Mouse (Mus musculus): ENCODE data around the gene Efhb.

Efhb gene

DNA sequence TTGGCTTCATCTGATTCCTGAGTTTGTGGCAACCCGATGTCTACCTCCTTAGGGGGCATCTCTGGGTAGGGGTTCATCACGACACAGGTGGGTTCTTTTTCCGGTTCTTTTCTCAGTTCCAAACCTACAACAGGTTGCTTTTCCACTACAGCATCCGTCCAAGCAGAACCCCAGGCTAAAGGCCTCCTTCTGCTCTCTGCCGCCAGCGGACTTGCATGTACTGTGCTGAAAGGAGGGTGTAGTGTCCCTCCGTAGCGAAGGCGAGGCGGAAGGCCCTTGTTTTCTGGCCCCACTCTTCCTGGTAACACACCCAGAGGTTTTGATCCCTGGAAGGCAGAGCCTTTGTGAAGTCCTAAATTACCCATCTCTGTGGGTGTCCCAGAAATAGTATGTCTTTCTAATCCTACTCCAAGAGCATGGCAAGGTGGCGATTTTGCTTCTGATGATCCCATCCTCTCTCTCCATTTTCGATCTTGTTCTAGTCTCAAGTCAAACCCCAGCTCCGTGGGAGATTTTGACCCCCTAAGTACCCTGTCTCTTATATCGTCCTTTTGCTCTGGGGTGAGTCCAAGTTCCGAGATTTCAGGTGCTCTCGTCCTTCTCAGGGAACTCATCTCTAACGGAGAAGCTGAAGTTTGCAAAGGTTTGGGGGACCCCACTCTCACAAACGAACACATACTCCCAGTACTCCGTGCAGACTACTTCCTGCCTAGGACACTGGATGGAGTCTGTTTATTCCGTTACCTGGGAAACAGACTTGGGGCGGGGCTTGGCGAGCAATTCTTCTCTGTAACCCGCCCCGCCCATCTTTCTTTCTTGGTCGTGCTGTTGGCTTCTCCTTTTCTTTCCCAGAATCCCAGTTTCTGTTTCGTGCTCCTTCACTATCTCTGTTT lies at the start of gene Efhb:
Gene Efhb, minus strand, starts transcription at position 719 of the 893 bp plus-strand sequence.
- peak; percentile 74 for DNase-seq (ENCODE audit: low read depth)

DNA sequence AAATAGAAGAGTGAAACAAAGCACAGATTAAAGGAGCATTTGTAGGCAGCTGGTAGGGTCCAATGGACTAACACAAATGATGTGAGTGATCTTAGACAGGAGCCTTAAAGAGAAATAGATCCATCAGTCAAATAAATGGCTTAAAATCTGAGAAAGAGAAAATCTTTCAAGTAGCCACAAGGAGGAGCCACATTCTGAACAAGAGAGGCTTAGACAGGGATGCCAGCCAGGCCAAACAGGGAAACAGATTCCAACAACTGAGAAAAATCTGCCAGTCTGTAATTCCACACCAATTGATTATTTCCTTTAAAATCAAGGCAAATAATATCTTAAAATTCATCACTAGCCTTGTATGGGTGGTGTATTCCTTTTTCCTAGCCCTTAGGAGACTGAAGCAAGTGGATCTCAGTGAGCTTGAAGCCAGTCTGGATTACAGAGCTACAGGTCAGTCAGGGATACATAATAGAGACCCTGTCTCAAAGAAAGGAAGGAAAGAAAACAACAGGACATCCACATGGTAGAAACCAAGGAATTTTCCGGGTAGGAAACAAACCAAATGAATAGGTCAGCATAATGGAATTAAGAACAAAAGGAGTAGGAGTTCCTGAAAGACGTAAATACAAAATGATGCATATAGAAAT lies 49.3 kb upstream of the Efhb start:
- DNase-seq (ENCODE audit: low read depth) = peak; percentile 9

DNA sequence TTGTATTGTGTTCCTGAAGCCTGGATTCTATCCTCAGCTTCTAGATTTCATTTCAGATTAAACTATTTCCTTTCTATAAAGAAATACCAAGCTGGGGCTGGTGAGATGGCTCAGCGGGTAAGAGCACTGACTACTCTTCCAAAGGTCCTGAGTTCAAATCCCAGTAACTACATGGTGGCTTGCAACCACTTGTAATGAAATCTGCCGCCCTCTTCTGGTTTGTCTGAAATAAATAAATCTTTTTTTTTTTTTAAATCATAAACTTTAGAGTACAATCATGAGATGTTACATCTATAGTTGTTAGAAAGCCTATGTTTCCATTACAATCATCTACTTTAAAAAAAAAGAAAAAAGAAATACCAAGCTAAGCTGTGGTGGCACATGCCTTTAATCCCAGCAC lies 39.8 kb upstream of the Efhb start:
- DNase-seq (ENCODE audit: low read depth) = no peak

DNA sequence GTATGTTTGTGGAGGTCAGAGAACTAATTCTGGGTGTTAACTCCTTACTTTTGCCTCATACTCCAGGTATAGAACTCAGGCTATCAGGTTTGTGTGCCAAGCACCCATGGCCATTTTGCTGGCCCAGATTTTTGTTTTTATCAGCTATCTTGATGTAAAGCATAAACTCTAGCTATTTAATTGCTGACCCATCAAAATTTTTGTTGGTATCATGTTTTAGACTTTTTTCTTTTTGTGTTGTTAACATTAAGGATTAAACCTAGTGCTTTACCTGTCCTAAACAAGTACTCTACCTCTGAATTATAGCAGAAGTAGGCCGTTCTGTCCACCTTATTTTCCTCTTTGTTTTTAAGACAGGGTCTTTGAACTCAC lies 25.9 kb upstream of the Efhb start:
- DNase-seq (ENCODE audit: low read depth) = no peak

DNA sequence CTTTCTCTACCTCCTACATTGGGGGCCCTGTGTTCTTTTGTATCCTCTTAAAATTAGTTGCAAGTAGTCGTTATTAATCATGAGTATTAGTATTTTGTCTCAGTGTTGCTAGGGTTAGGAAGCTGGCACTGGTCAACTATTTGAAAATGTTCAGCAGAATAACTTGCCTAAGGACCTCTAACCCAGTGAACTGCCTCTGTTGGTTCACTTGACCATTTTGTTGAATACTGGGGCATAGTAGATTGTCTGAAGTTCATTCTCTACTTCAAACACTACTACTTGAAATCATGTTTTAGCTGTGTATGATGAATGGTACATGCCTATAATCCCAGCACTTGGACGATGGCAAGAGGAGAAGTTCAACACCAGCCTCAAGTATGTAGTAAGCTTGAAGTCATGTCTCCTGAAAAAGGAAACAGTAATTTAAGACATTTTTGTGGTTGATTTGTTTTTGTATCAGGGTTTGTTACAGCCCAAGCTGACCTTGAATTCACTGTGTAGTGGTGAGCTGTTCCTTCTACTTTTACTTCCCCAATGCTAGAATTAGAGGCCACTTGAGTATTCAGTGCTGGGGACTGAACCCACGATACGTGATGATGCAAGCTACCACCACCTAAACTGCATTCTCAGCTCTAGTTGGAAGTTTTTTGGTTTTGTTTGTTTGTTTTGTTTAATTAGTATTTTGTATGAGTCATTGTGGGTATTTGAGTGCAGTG lies 25.3 kb upstream of the Efhb start:
- no peak for DNase-seq (ENCODE audit: low read depth)

DNA sequence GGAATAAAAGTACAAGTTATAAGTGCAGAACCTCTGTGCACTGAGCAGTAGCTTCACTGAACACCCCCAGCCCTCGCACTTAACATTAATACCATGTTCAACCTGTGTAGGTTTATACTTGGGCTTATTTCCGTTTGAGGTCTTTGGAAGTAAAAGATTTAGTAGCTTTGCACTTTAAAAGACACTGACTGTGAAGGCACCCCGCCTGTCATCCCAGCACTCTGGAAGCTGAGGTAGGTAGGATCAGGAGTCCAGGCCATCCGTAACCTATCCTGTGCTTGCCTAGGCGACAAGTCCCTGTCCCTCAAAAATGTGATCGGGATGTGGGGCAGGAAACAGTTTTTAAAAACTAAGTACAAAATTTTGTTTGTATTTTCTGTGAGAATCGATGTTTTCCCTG lies 17.3 kb upstream of the Efhb start:
- no peak for DNase-seq (ENCODE audit: low read depth)

DNA sequence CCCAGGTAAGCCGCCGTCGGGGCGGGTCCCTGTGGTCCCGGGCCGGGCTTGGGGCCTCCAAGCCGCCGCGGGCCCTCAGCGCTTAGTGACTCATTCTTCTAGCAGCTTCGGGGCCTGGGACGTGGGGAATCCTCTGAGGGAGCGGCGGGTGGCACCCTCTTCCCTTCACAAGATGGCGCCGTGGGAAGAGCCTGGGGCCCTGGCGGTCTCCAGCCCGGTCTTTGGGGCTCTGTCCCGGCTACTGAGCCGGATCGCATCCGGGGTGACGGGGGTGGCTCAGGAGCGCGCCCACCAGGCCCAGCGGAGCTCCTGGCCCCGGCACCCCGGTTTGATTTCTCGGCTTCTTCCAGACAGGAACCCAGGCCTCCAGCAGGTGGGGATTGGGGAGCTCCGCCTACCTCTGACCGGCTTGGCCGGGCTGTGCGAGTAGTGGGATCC lies 16.5 kb upstream of the Efhb start:
- peak; percentile 40 for DNase-seq (ENCODE audit: low read depth)

DNA sequence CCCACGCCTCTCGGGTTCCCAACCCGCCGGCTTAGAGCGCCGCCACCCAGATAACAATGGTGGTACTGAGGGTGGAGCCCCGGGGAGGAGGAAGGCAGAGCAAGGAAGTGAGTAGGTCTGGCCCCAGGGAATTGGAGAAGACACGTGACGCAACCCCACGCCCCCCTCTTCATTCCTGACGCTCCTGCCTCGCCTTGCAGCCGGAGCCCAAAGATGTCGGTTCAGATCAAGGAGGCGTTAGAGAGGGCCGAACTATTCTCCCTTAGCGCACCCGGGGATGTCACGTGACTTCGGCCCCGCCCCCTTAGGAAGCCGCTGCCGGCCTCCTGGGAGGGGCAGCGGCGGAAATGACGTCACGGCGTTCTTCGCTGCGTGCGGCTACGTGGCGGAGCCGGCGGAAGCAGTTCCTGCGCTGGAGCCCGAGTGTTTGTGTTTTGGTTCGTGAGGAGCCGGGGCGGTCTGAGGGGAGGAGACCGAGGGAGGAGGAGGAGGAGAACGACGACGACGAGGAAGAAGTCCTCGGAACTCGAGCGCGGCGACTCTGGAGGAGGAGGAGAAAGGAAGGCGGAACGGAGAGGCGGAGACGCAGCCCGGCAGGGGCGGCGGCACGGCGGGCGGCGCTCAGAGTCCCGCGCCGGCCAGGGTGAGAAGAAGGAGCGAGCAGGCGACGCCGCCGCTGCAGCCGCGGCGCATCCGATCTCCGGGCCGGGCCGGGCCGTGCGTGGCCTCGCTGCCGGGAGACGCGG lies 15.9 kb upstream of the Efhb start, which contains the start of gene Rab5a:
Gene Rab5a, plus strand, starts transcription at position 377 of the 746 bp plus-strand sequence.
- DNase-seq (ENCODE audit: low read depth) = peak; percentile 97

DNA sequence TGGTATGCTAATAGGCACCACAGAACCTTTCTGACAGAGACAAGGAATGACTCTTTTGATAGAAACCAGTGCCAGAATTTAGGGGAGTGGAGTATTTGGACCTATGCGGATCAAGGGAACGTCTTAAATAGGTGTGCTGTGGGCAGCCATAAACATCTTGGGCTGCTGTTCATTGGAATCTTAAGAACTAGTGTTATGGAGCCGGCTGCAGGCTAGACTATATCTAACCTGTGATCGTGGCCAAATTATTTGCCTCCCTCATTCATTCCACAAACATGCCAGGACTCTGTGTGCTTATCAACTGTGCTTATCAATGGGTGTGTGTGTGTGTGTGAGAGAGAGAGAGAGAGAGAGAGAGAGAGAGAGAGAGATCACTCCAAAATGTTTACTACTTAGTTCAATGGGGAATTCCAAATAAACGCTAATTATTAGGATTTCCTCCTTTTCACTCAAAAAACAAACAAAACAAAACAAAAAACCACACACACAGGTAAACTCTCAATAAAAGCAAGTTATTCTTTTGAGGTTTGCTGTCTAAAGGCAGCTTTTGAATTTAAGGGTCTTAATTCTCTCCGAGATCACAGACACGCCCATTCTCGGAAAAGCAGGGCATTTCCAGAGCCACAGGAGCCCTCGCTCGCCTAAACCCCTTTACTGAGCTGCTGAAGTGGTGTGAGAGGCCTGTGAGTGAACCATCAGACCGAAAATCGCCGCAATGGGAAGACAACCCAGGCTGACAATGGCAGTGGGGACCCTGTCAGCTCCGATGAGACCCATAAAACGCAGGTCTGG lies 15.1 kb upstream of the Efhb start:
- DNase-seq (ENCODE audit: low read depth) = peak; percentile 65

DNA sequence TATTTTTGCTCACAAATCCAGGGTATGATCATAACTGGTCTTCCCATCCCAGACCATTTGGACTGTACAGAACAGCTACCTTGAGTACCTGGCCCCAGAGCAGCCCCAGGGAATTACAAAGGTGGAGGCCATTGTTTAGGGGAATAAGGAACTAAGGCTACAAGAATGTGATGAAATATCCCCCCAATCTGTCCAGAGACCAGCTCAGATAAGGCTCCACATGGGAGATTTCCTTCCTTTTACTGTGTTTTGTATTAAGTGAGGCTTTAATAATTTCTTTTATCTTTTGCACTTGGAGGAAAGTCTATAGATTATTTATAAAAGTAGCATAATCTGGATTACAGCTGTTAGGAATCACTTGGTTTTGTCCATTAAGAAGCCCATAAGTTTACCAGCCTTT lies 5.6 kb upstream of the Efhb start:
- no peak for DNase-seq (ENCODE audit: low read depth)

DNA sequence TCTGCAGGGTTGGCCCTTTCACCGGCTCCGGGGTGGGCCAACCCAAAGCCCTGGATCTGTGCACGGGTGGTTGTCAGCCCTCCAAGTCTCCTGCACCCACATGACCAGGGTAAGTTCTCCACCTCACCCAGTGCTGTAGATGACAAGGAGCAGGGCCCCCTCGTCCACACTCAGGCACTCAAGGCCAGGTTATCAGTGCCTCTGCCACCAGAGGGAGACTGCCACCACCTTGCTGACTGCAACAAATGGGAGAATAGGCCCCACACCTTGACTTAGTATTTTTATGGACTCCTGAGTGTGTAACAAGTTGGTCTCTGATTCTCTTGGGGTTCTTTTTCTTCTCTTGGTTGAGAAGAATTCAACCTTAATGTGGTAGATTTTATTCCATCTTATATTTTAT lies 2.4 kb upstream of the Efhb start:
- DNase-seq (ENCODE audit: low read depth) = no peak

DNA sequence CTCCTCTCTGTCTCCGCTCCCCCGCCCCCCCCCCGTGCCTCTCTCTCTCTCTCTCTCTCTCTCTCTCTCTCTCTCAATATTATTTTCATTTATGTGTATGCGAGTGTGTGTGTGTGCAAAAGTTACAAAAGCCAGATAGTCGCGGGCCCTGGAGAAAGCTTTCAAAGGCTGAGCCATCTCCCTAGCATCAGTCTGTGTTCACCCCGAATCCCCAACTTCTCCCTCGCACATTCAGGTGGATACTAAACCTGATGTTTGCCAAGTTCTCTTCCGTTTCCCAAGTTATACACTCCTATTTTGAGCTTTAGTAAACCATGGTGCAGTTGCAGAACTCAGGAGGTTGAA lies 347 bp upstream of the Efhb start:
- no peak for DNase-seq (ENCODE audit: low read depth)

DNA sequence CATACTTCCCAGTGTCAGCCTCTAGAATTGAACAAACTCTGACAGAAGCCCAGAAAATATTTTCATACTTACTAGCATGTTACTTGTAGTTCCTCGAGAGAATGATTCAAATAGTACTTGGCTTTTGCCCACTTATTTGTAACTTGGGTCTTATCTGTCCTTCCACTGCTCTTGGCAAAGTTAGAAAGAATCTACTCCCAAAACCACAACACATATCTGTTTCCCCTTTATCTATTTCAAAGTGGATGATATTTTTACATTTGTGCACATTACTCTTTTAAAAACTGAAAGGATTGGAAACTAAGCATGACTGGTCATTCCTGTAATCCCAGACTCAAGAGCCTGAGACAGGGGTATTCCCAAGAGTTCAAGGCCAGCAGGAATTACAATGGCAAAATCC lies 6.4 kb downstream of the Efhb start:
- no peak for DNase-seq (ENCODE audit: low read depth)

DNA sequence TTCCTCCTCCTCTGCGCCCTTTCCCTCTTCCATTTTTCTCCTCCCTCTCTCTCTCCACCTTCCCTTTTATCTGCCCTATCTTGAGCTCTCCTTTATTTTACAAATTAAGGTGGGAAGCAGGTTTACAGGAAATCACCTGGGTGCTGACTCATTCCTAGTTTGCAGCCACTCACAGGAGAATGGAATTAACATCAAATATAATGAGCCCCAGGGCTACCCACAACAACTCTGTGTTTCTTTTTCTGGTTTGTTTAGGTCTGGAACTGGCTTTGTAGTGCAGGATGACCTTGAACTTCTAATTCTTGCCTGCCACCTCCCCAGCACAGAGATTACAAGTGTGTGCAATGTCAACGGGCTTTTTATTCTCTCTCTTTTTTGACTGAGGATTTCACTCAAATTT lies 7.0 kb downstream of the Efhb start:
- no peak for DNase-seq (ENCODE audit: low read depth)

DNA sequence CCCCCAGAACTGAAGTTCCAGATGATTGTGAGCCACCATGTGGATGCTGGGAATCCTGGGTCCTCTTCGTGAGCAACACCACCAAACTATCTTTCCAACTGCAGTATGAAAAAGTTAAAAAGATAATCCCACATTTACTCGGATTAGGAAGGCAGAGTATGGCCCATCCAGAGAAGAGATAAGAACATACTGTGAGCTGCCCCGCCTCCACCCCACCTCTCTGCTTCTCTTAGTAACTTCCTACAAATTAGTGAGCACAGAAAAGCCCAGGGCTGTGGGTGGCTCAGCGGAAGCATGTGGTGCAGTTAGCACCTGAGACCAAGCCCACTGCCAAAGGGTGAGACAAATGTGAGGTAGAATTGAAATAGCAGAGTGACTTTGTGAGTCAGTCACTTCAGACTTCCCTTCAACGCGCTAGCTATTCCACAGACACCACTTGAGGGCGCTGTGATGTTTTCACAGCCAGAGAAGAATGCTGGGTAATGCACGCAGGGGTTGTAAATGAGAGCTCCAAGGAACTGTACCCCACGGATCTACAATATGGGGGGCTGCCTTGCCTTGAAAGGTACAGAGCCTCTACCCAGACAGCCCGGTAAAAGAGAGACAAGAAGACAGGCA lies 60.3 kb downstream of the Efhb start:
- DNase-seq (ENCODE audit: low read depth) = peak; percentile 20

DNA sequence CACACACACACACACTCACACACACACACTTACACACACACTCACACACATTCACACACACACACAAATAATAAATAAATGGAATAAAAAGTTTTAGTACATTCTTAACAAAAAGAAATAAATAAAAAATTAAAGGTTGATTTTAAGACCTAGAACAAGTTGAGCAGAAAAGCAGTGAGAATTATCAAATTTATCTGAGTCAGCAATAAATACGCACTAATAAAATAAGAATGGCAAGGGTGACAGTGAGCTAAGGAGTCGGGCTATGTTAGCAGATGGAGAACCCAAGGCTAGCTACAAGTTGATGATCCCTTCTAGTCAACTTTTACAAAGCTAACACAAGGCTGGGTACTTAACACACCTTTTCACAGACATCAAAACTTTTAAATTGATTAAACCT lies 69.9 kb downstream of the Efhb start:
- DNase-seq (ENCODE audit: low read depth) = no peak

DNA sequence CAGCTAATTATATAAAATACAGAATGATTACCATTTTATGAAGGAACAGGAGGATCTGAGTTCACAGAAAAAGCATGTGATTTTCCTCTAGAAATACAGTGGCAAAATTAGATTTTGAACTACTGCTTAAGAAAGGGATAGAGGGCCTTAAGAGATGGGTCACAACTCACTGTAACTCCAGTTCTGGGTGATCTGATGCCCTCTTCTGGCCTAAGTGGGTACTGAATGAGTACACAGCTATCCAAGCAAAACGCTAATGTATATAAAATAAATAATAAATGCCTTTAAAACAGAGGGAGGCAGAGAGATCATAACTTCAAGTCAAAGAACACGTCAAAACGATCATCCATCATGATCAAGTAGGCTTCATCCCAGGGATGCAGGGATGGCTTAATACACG lies 73.6 kb downstream of the Efhb start:
- no peak for DNase-seq (ENCODE audit: low read depth)

DNA sequence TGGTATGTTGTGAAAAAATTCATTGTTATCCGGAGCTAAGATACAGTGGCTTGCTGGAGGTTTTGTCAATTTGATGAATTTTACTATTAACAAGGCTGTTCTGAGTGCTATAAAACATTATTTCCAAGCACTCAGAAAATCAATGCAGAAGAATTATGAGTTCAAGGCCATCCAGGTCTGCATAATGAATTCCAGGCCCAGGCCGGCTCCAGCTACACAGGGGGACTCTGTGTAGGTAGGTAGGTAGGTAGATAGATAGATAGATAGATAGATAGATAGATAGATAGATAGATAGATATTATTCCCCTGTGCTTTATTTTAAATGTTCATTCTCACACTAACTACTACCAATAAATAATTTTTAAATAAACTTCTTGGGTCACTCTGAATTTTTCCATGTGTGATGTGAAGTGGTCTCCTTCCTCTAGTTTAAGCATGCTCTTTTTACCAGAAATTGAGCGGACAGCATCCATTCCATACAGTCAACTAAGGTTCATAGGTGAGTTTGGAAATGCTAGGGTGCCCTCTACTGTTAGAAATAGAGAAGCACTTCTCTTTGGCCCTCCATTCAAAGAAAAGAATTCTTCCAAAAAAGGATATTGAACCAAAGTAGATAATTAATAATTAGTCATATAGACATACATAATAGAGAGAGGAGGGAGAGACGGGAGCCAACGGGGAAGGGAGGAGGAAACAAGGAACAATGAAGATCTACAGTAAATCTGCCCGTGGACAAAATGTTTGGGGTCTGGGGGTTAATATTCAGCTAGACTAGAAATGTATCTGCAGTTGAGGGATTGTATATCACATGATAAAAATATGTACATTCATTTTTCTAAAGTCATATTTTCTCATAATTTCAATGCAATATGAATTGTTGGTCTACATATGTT lies 75.3 kb downstream of the Efhb start:
- no peak for DNase-seq (ENCODE audit: low read depth)

DNA sequence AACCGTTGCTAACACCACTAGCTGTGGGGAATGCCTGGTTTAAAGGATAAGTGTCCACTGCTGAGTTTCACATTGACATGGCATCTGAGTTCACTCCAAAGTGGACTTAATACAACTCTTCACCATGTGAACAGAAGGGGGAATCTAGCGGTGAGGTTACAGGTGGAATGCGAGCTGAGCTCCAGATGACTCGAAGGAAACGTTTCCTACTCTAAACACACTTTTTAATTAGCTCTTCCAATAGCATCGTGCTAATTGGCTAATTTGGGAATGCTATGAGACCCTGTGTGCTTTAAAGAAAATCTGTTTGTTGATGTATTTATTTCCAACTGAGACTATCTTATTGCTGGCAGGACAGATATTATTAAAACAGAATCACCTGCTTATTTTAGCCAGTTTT lies 76.3 kb downstream of the Efhb start:
- no peak for DNase-seq (ENCODE audit: low read depth)

DNA sequence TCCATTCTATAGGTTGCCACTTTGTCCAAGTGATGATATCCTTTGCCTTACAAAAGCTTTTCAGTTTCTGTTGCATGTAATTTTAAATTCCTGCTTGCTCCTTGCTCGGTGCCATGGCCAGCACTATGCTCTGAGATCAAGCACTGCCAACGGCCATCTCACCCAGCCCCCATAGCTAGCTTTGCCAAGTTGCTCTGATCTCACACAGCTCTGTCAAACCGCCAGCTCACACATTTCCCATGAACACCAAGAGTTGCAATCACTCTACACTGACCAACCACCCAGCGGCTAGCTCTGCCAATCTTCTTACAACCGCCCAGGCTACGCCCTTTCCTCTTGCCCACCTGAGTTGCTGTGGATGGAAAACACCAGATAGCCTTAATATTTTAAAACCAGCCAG lies 99.0 kb downstream of the Efhb start:
- no peak for DNase-seq (ENCODE audit: low read depth)
